Mouse (Mus musculus): Measurements from ENCODE around the gene 6030408B16Rik. TPM values are rescaled to one million over a fixed set of nuclear protein-coding genes. Genes with fewer than 3 reads are reported as not detected.

Gene 6030408B16Rik
- polyA plus RNA-seq, 1 experiment from 2014 or later, result 0.13 TPM

- H3K27ac ChIP-seq (ENCODE audit: low read depth, low read length), result no peak overlapping the region
- H3K4me3 ChIP-seq (ENCODE audit: low read length), result no peak overlapping the region
- ATAC-seq, result no peak
- no peaks in the 10 kb centered on the region for H3K9me3 ChIP-seq (ENCODE audit: control insufficient read depth, low read length)
- H3K9ac ChIP-seq (ENCODE audit: low read depth, low read length), result no peak overlapping the region
- whole genome bisulfite sequencing, result 44% methylated on average over 1 of the region's 1 CpGs
- H3K36me3 ChIP-seq (ENCODE audit: control insufficient read depth, insufficient read depth, low read length), result no peaks in the 10 kb centered on the region
- H3K27me3 ChIP-seq (replicated peaks; ENCODE audit: control insufficient read depth, insufficient read depth, low read length), result no peaks in the 10 kb centered on the region
- no peaks in the 10 kb centered on the region for H3K4me1 ChIP-seq (ENCODE audit: control insufficient read depth, insufficient read depth, low read depth, low read length)
- no peak overlapping the region for H3K4me2 ChIP-seq (ENCODE audit: low read length)
Measured at GRCm38 (mm10) chr15:101333165-101333564, 40.2 kb downstream of the 6030408B16Rik start.

- ATAC-seq, result no peak
- 65% methylated on average over 4 of the region's 4 CpGs for WGBS
- H3K4me1 ChIP-seq (ENCODE audit: control insufficient read depth, insufficient read depth, low read depth, low read length), result no peaks in the 10 kb centered on the region
Measured at GRCm38 (mm10) chr15:101333648-101334047, 40.6 kb downstream of the 6030408B16Rik start.

GRCm38 (mm10) chr15:101336474-101337174 is 43.6 kb downstream of the 6030408B16Rik start:
- H3K9ac ChIP-seq (ENCODE audit: low read depth, low read length), result no peak overlapping the region
- H3K27ac ChIP-seq (ENCODE audit: low read depth, low read length), result no peak overlapping the region
- H3K27me3 ChIP-seq (replicated peaks; ENCODE audit: control insufficient read depth, insufficient read depth, low read length), result no peaks in the 10 kb centered on the region
- no peaks in the 10 kb centered on the region for H3K9me3 ChIP-seq (ENCODE audit: control insufficient read depth, low read length)
- no peak for ATAC-seq
- no peak overlapping the region for H3K4me3 ChIP-seq (ENCODE audit: low read length)
- H3K36me3 ChIP-seq (ENCODE audit: control insufficient read depth, insufficient read depth, low read length), result no peaks in the 10 kb centered on the region
- 46% methylated on average over 24 of the region's 24 CpGs for WGBS
- H3K4me2 ChIP-seq (ENCODE audit: low read length), result no peak overlapping the region
- no peaks in the 10 kb centered on the region for H3K4me1 ChIP-seq (ENCODE audit: control insufficient read depth, insufficient read depth, low read depth, low read length)

More at GRCm38 (mm10) chr15:101333648-101334047, 40.6 kb downstream of the 6030408B16Rik start:
- H3K9ac ChIP-seq (ENCODE audit: low read depth, low read length), result no peak overlapping the region
- no peaks in the 10 kb centered on the region for H3K36me3 ChIP-seq (ENCODE audit: control insufficient read depth, insufficient read depth, low read length)
- H3K9me3 ChIP-seq (ENCODE audit: control insufficient read depth, low read length), result no peaks in the 10 kb centered on the region
- no peak overlapping the region for H3K4me3 ChIP-seq (ENCODE audit: low read length)
- H3K27ac ChIP-seq (ENCODE audit: low read depth, low read length), result no peak overlapping the region
- H3K27me3 ChIP-seq (replicated peaks; ENCODE audit: control insufficient read depth, insufficient read depth, low read length), result no peaks in the 10 kb centered on the region
- H3K4me2 ChIP-seq (ENCODE audit: low read length), result no peak overlapping the region

GRCm38 (mm10) chr15:101338359-101338758 is 45.3 kb downstream of the 6030408B16Rik start:
- ATAC-seq, result no peak
- no peaks in the 10 kb centered on the region for H3K27me3 ChIP-seq (replicated peaks; ENCODE audit: control insufficient read depth, insufficient read depth, low read length)
- no peak overlapping the region for H3K9ac ChIP-seq (ENCODE audit: low read depth, low read length)
- H3K9me3 ChIP-seq (ENCODE audit: control insufficient read depth, low read length), result no peaks in the 10 kb centered on the region
- WGBS, result 75% methylated on average over 4 of the region's 4 CpGs
- H3K27ac ChIP-seq (ENCODE audit: low read depth, low read length), result no peak overlapping the region
- no peaks in the 10 kb centered on the region for H3K36me3 ChIP-seq (ENCODE audit: control insufficient read depth, insufficient read depth, low read length)
- no peaks in the 10 kb centered on the region for H3K4me1 ChIP-seq (ENCODE audit: control insufficient read depth, insufficient read depth, low read depth, low read length)
- no peak overlapping the region for H3K4me2 ChIP-seq (ENCODE audit: low read length)
- no peak overlapping the region for H3K4me3 ChIP-seq (ENCODE audit: low read length)

- peak; percentile 95 for ATAC-seq
- no peaks in the 10 kb centered on the region for H3K36me3 ChIP-seq (ENCODE audit: control insufficient read depth, insufficient read depth, low read length)
- no peak overlapping the region for H3K27ac ChIP-seq (ENCODE audit: low read depth, low read length)
- no peak overlapping the region for H3K4me2 ChIP-seq (ENCODE audit: low read length)
- H3K4me3 ChIP-seq (ENCODE audit: low read length), result no peak overlapping the region
- 0% methylated on average over 2 of the region's 2 CpGs for WGBS
- no peaks in the 10 kb centered on the region for H3K4me1 ChIP-seq (ENCODE audit: control insufficient read depth, insufficient read depth, low read depth, low read length)
- H3K9me3 ChIP-seq (ENCODE audit: control insufficient read depth, low read length), result no peaks in the 10 kb centered on the region
- H3K27me3 ChIP-seq (replicated peaks; ENCODE audit: control insufficient read depth, insufficient read depth, low read length), result no peaks in the 10 kb centered on the region
- H3K9ac ChIP-seq (ENCODE audit: low read depth, low read length), result no peak overlapping the region
Measured at GRCm38 (mm10) chr15:101339537-101339936, 46.5 kb downstream of the 6030408B16Rik start.

- Histone ChIP-seq H3K27me3 (replicated peaks; ENCODE audit: control insufficient read depth, insufficient read depth, low read length) (no peaks in the 10 kb centered on the region), H3K36me3 (ENCODE audit: control insufficient read depth, insufficient read depth, low read length) (no peaks in the 10 kb centered on the region), H3K9me3 (ENCODE audit: control insufficient read depth, low read length) (no peaks in the 10 kb centered on the region), H3K9ac (ENCODE audit: low read depth, low read length) (no peak overlapping the region), H3K4me3 (ENCODE audit: low read length) (no peak overlapping the region), H3K27ac (ENCODE audit: low read depth, low read length) (no peak overlapping the region), H3K4me1 (ENCODE audit: control insufficient read depth, insufficient read depth, low read depth, low read length) (no peaks in the 10 kb centered on the region), H3K4me2 (ENCODE audit: low read length) (no peak overlapping the region)
- no peak for ATAC-seq
- 71% methylated on average over 5 of the region's 5 CpGs for WGBS
Measured at GRCm38 (mm10) chr15:101341797-101342515, 48.9 kb downstream of the 6030408B16Rik start.

Other genes with a start within 250 kb of the 6030408B16Rik start
- gene Gm47841, start 245.8 kb upstream of the 6030408B16Rik start, polyA plus RNA-seq (2015; fragmentation: Nextera tagmentation; extraction: Ambion mirVana), result not detected in 2 replicates
- 0.06 and 0.09 TPM in 2 replicates for gene Fignl2, start 214.6 kb upstream of the 6030408B16Rik start, polyA plus RNA-seq (2015; fragmentation: Nextera tagmentation; extraction: Ambion mirVana)
- not detected in 2 replicates for gene Ankrd33, start 177.5 kb upstream of the 6030408B16Rik start, polyA plus RNA-seq (2015; fragmentation: Nextera tagmentation; extraction: Ambion mirVana)
- gene Acvrl1, start 164.7 kb upstream of the 6030408B16Rik start, polyA plus RNA-seq (2015; fragmentation: Nextera tagmentation; extraction: Ambion mirVana), result 10.2 and 12.7 TPM in 2 replicates
- gene Acvr1b, start 119.1 kb upstream of the 6030408B16Rik start, polyA plus RNA-seq (2015; fragmentation: Nextera tagmentation; extraction: Ambion mirVana), result 22.4 and 24.1 TPM in 2 replicates
- gene Grasp, start 69.0 kb upstream of the 6030408B16Rik start, polyA plus RNA-seq (2015; fragmentation: Nextera tagmentation; extraction: Ambion mirVana), result 1.1 and 1.7 TPM in 2 replicates
- 6.8 and 7.2 TPM in 2 replicates for gene Nr4a1, start 38.9 kb upstream of the 6030408B16Rik start, polyA plus RNA-seq (2015; fragmentation: Nextera tagmentation; extraction: Ambion mirVana)
- gene Atg101, start 8.9 kb upstream of the 6030408B16Rik start, polyA plus RNA-seq (2015; fragmentation: Nextera tagmentation; extraction: Ambion mirVana), result 79.6 and 81.3 TPM in 2 replicates
- gene Krt80, start 77.0 kb downstream of the 6030408B16Rik start, polyA plus RNA-seq (2015; fragmentation: Nextera tagmentation; extraction: Ambion mirVana), result 0.25 and 0.38 TPM in 2 replicates
- gene Krt7, start 117.8 kb downstream of the 6030408B16Rik start, polyA plus RNA-seq (2015; fragmentation: Nextera tagmentation; extraction: Ambion mirVana), result 1.1 and 1.3 TPM in 2 replicates
- 1.0 and 1.2 TPM in 2 replicates for gene Krt87, start 145.6 kb downstream of the 6030408B16Rik start, polyA plus RNA-seq (2015; fragmentation: Nextera tagmentation; extraction: Ambion mirVana)
- not detected in 2 replicates for gene Krt88, start 154.5 kb downstream of the 6030408B16Rik start, polyA plus RNA-seq (2015; fragmentation: Nextera tagmentation; extraction: Ambion mirVana)
- 0.20 TPM in 1 of 2 replicates, not detected in the other for gene Krt81, start 170.5 kb downstream of the 6030408B16Rik start, polyA plus RNA-seq (2015; fragmentation: Nextera tagmentation; extraction: Ambion mirVana)
- 0.10 and 0.12 TPM in 2 replicates for gene Krt86, start 180.3 kb downstream of the 6030408B16Rik start, polyA plus RNA-seq (2015; fragmentation: Nextera tagmentation; extraction: Ambion mirVana)
- gene Krt83, start 198.3 kb downstream of the 6030408B16Rik start, polyA plus RNA-seq (2015; fragmentation: Nextera tagmentation; extraction: Ambion mirVana), result not detected in 2 replicates
- not detected in 2 replicates for gene Gm49425, start 224.0 kb downstream of the 6030408B16Rik start, polyA plus RNA-seq (2015; fragmentation: Nextera tagmentation; extraction: Ambion mirVana)
- gene Krt84, start 239.6 kb downstream of the 6030408B16Rik start, polyA plus RNA-seq (2015; fragmentation: Nextera tagmentation; extraction: Ambion mirVana), result not detected in 2 replicates

Data from hindbrain, embryonic 16.5 days (tissue).